Mouse (Mus musculus): ENCODE measurements at regions not wholly inside any gene's neighbourhood (a gene's known extent, or its start where the extent isn't known, plus 50 kb on each side); places are given as distances from the start of the nearest gene placed in this dataset.

DNA sequence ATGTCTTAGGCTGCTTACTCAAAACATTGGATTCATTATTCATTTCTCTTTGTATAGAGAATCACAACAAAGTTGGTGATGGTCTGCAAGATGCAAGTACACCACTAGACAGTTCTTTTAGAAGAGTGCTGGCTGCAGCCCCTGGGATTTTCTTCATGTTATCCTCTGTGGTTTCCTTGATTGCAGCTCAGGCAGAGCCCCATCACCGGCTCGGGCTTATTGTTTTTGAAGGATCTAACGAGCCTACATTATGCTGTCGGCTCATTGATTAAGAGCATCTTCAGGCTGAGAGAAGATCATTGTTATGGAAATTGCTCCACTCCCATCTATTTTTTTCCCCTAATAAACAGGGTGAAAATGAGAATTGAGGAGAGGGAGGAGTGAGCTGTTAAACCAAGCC is 140.8 kb downstream of the Sec23ip start:
- no peaks in the 10 kb centered on the region for H3K27me3 ChIP-seq (ENCODE audit: control insufficient read depth, insufficient read depth, low read length)
- H3K4me3 ChIP-seq: no peak overlapping the region
- TF ChIP-seq CTCF (IDR thresholded peaks at IDR 0.05) (no peak), EP300 (IDR thresholded peaks at IDR 0.05; ENCODE audit: insufficient read depth, low read depth, low read length) (no peak), POLR2A (IDR thresholded peaks at IDR 0.05; ENCODE audit: insufficient read depth, low read depth, low read length) (no peak)
- no peaks in the 10 kb centered on the region for H3K79me2 ChIP-seq (replicated peaks; ENCODE audit: control insufficient read depth, insufficient read depth, low read length)
- no peak overlapping the region for H3K9ac ChIP-seq (ENCODE audit: low read depth, low read length)
- DNase-seq: no peak
- H3K4me1 ChIP-seq (ENCODE audit: control insufficient read depth, insufficient read depth, low read length): no peaks in the 10 kb centered on the region
- WGBS: 87% methylated on average over 4 of the region's 4 CpGs
- no peak overlapping the region for H3K27ac ChIP-seq
- intact Hi-C loops (cut with DNase I): no loop called here
- H3K36me3 ChIP-seq (ENCODE audit: control insufficient read depth, insufficient read depth, low read length): no peaks in the 10 kb centered on the region

- WGBS: 73% methylated on average over 4 of the region's 4 CpGs
- no peak for TF ChIP-seq EP300 (IDR thresholded peaks at IDR 0.05; ENCODE audit: insufficient read depth, low read depth, low read length)
- no peak for TF ChIP-seq POLR2A (IDR thresholded peaks at IDR 0.05; ENCODE audit: insufficient read depth, low read depth, low read length)
- no peak for TF ChIP-seq CTCF (IDR thresholded peaks at IDR 0.05)
- Histone ChIP-seq H3K79me2 (replicated peaks; ENCODE audit: control insufficient read depth, insufficient read depth, low read length) (no peaks in the 10 kb centered on the region), H3K27ac (no peak overlapping the region), H3K4me1 (ENCODE audit: control insufficient read depth, insufficient read depth, low read length) (no peaks in the 10 kb centered on the region), H3K4me3 (no peak overlapping the region), H3K9ac (ENCODE audit: low read depth, low read length) (no peak overlapping the region), H3K27me3 (ENCODE audit: control insufficient read depth, insufficient read depth, low read length) (no peaks in the 10 kb centered on the region), H3K36me3 (ENCODE audit: control insufficient read depth, insufficient read depth, low read length) (no peaks in the 10 kb centered on the region)
- intact Hi-C loops (cut with DNase I): no loop called here
- no peak for DNase-seq
Measured at GRCm38 (mm10) chr7:128910134-128910533, 165.4 kb downstream of the Sec23ip start.

DNA sequence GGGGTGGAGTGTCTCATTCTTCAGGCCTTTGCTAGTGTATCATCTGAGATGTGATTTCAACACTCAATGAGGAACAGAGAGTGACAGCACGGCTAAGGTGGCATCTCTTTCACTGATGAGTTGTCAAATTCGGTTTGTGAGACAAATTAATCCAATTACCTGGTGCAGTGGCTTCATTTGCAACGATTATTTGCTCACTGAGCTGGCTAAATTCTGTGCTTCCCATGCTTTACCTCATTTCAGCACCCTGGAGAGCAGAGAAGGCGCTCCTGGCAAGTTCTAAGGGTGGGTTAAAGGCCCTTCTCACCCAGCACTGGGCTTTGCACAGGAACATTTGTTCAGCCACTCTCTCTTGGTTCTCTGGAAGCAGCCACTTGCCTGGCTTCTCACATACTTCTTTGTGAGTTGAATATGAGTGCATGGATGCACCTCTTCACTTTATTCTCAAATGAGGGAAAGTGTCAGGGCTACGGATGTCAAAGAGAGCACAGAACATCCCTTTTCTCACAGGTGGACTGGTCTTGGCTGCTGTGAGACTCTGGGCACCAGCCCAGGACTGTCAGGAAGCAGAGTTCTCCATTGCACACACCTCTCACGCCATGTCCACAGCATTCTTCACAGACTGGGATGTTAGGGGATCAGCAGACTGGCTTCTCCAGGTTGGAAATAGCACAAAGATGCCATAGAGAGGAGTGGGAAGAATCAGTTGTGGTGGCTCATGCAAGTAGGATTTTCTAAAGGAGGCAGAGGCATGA is 193.4 kb downstream of the Sec23ip start:
- no peak overlapping the region for H3K4me3 ChIP-seq
- intact Hi-C loops (cut with DNase I): no loop called here
- H3K79me2 ChIP-seq (replicated peaks; ENCODE audit: control insufficient read depth, insufficient read depth, low read length): no peaks in the 10 kb centered on the region
- no peaks in the 10 kb centered on the region for H3K27me3 ChIP-seq (ENCODE audit: control insufficient read depth, insufficient read depth, low read length)
- no peak for DNase-seq
- no peak overlapping the region for H3K9ac ChIP-seq (ENCODE audit: low read depth, low read length)
- no peak for TF ChIP-seq EP300 (IDR thresholded peaks at IDR 0.05; ENCODE audit: insufficient read depth, low read depth, low read length)
- no peak for TF ChIP-seq POLR2A (IDR thresholded peaks at IDR 0.05; ENCODE audit: insufficient read depth, low read depth, low read length)
- TF ChIP-seq CTCF (IDR thresholded peaks at IDR 0.05): no peak
- H3K36me3 ChIP-seq (ENCODE audit: control insufficient read depth, insufficient read depth, low read length): no peaks in the 10 kb centered on the region
- H3K27ac ChIP-seq: no peak overlapping the region
- no peaks in the 10 kb centered on the region for H3K4me1 ChIP-seq (ENCODE audit: control insufficient read depth, insufficient read depth, low read length)
- 36% methylated on average over 6 of the region's 6 CpGs for WGBS

GRCm38 (mm10) chr7:128960575-128960974 is 215.8 kb downstream of the Sec23ip start:
- intact Hi-C loops (cut with DNase I): no loop called here
- no peak for DNase-seq
- H3K4me1 ChIP-seq (ENCODE audit: control insufficient read depth, insufficient read depth, low read length): no peaks in the 10 kb centered on the region
- no peak overlapping the region for H3K4me3 ChIP-seq
- 70% methylated on average over 5 of the region's 5 CpGs for WGBS
- H3K27ac ChIP-seq: no peak overlapping the region
- H3K9ac ChIP-seq (ENCODE audit: low read depth, low read length): no peak overlapping the region
- H3K79me2 ChIP-seq (replicated peaks; ENCODE audit: control insufficient read depth, insufficient read depth, low read length): no peaks in the 10 kb centered on the region
- no peaks in the 10 kb centered on the region for H3K27me3 ChIP-seq (ENCODE audit: control insufficient read depth, insufficient read depth, low read length)
- no peaks in the 10 kb centered on the region for H3K36me3 ChIP-seq (ENCODE audit: control insufficient read depth, insufficient read depth, low read length)
- no peak for TF ChIP-seq POLR2A (IDR thresholded peaks at IDR 0.05; ENCODE audit: insufficient read depth, low read depth, low read length)
- TF ChIP-seq EP300 (IDR thresholded peaks at IDR 0.05; ENCODE audit: insufficient read depth, low read depth, low read length): no peak
- no peak for TF ChIP-seq CTCF (IDR thresholded peaks at IDR 0.05)

DNA sequence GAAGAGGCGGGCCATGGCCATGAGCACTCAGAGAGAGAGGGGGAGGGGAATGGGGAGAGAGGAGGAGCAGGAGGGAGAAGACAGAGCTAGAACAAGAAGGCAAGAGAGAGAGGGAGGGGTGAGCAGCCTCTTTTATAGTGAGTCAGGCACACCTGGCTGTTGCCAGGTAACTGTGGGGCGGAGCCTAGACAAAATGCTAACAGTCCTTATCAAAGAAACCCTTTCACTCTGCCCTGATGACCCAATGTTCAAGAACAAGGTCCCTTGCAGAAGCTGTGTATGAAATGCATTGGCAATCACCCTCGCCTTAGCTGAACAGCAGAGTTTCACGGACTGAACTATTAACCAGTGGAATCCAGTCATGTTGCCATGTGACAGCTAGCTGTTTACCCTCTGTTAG is 235.2 kb downstream of the Sec23ip start:
- no peak for TF ChIP-seq CTCF (IDR thresholded peaks at IDR 0.05)
- no peak for TF ChIP-seq EP300 (IDR thresholded peaks at IDR 0.05; ENCODE audit: insufficient read depth, low read depth, low read length)
- TF ChIP-seq POLR2A (IDR thresholded peaks at IDR 0.05; ENCODE audit: insufficient read depth, low read depth, low read length): no peak
- no peaks in the 10 kb centered on the region for H3K36me3 ChIP-seq (ENCODE audit: control insufficient read depth, insufficient read depth, low read length)

GRCm38 (mm10) chr7:128980827-128981226 is 236.1 kb downstream of the Sec23ip start:
- DNase-seq: no peak
- no peak overlapping the region for H3K4me3 ChIP-seq
- no peaks in the 10 kb centered on the region for H3K4me1 ChIP-seq (ENCODE audit: control insufficient read depth, insufficient read depth, low read length)
- WGBS: 47% methylated on average over 7 of the region's 7 CpGs
- H3K79me2 ChIP-seq (replicated peaks; ENCODE audit: control insufficient read depth, insufficient read depth, low read length): no peaks in the 10 kb centered on the region
- TF ChIP-seq EP300 (IDR thresholded peaks at IDR 0.05; ENCODE audit: insufficient read depth, low read depth, low read length) (no peak), CTCF (IDR thresholded peaks at IDR 0.05) (no peak), POLR2A (IDR thresholded peaks at IDR 0.05; ENCODE audit: insufficient read depth, low read depth, low read length) (no peak)
- intact Hi-C loops (cut with DNase I): no loop called here
- H3K36me3 ChIP-seq (ENCODE audit: control insufficient read depth, insufficient read depth, low read length): no peaks in the 10 kb centered on the region
- H3K27ac ChIP-seq: no peak overlapping the region
- no peak overlapping the region for H3K9ac ChIP-seq (ENCODE audit: low read depth, low read length)
- no peaks in the 10 kb centered on the region; the same call in 1 of the 2 replicates for H3K27me3 ChIP-seq (ENCODE audit: control insufficient read depth, insufficient read depth, low read length)

More for the DNA sequence above, 235.2 kb downstream of the Sec23ip start:
- DNase-seq: no peak
- Histone ChIP-seq H3K27me3 (ENCODE audit: control insufficient read depth, insufficient read depth, low read length) (no peaks in the 10 kb centered on the region; the same call in 1 of the 2 replicates), H3K4me1 (ENCODE audit: control insufficient read depth, insufficient read depth, low read length) (no peaks in the 10 kb centered on the region), H3K4me3 (no peak overlapping the region), H3K27ac (no peak overlapping the region), H3K9ac (ENCODE audit: low read depth, low read length) (no peak overlapping the region), H3K79me2 (replicated peaks; ENCODE audit: control insufficient read depth, insufficient read depth, low read length) (no peaks in the 10 kb centered on the region)
- WGBS: 76% methylated on average over 3 of the region's 4 CpGs
- intact Hi-C loops (cut with DNase I): no loop called here
